Mouse (Mus musculus) heart, adult 2 months (tissue): ENCODE results near the gene Rabepk. TPM values are rescaled to one million over a fixed set of nuclear protein-coding genes. Genes with fewer than 3 reads are reported as not detected.
"Not testable (repeated sequence)": the region's sequence is repeated elsewhere in the genome, so short reads cannot be mapped to it uniquely, and the experiment has no call there.

Experiments
- DNase-seq, 2 experiments: peaks; one replicate each; pipeline ENCODE4 v3.0.0; 2021
- H3K27ac ChIP-seq: fragments of 200-600 bp; 2 replicates; pipeline ENCODE4 v1.8.1; 2022
- H3K27me3 ChIP-seq: fragments of 200-500 bp; 2 replicates; pipeline ENCODE4 v1.6.1; 2012; ENCODE audit warnings: mild to moderate bottlenecking, low read length, inconsistent platforms, mixed read lengths; ENCODE audit not compliant: control insufficient read depth, insufficient read depth
- H3K36me3 ChIP-seq: fragments of 200-500 bp; 2 replicates; pipeline ENCODE4 v1.6.1; 2012; ENCODE audit warnings: low read length, inconsistent platforms; ENCODE audit not compliant: control insufficient read depth, insufficient read depth
- H3K4me1 ChIP-seq: fragments of 200-500 bp; 2 replicates; pipeline ENCODE4 v1.6.1; 2011; ENCODE audit warnings: low read length; ENCODE audit not compliant: control insufficient read depth, insufficient read depth
- H3K4me3 ChIP-seq: fragments of 200-600 bp; 2 replicates; pipeline ENCODE4 v1.8.1; 2022
- H3K79me2 ChIP-seq: fragments of 200-500 bp; replicated peaks from 2 replicates; pipeline ENCODE4 v1.6.1; 2012; ENCODE audit warnings: mild to moderate bottlenecking, inconsistent platforms, low read length, moderate library complexity, mixed read lengths; ENCODE audit not compliant: control insufficient read depth, insufficient read depth
- H3K9ac ChIP-seq: fragments of 200-500 bp; 2 replicates; pipeline ENCODE4 v1.6.1; 2012; ENCODE audit warnings: low read depth, mild to moderate bottlenecking, control low read depth, inconsistent platforms, low read length, mixed read lengths
- CTCF ChIP-seq: fragments of 200-600 bp; IDR thresholded peaks from 2 replicates; pipeline ENCODE4 v1.8.1; 2022; ENCODE audit warnings: antibody characterized with exemption, mild to moderate bottlenecking, moderate library complexity
- EP300 ChIP-seq: fragments of 200-500 bp; IDR thresholded peaks from 2 replicates; pipeline ENCODE4 v1.6.1; 2011; ENCODE audit warnings: low read depth, low read length, control low read depth; ENCODE audit not compliant: insufficient read depth
- POLR2A ChIP-seq: fragments of 200-500 bp; IDR thresholded peaks from 2 replicates; pipeline ENCODE4 v1.6.1; 2011; ENCODE audit warnings: mild to moderate bottlenecking, low read depth, low read length, control low read depth; ENCODE audit not compliant: insufficient read depth
- WGBS: fragments of 180-500 bp; shearing (Covaris S2); methylation state at CpG from one replicate; pipeline ENCODE4 v1.1.7; 2018; 5-methylcytosine and 5-hydroxymethylcytosine counted together
- intact Hi-C: fragments of 180-260 bp; cut with DNase I; formaldehyde crosslinking; loops from one replicate; pipeline ENCODE4 v1.15.1; 2025
- polyA plus RNA-seq: library from polyadenylated mRNA; depleted of rRNA; stranded (reverse); fragments of >200 nt; gene quantifications from 2 replicates; pipeline ENCODE4 v1.2.3, GENCODE M21; 2012
- total RNA-seq, 2 experiments: library from RNA; stranded (reverse); gene quantifications; 2 replicates each; pipeline ENCODE4 v1.2.3; 2021

The Rabepk gene
- total and polyA plus RNA-seq, 3 experiments = 12.1 to 19.3 (median 13.3) TPM

DNA sequence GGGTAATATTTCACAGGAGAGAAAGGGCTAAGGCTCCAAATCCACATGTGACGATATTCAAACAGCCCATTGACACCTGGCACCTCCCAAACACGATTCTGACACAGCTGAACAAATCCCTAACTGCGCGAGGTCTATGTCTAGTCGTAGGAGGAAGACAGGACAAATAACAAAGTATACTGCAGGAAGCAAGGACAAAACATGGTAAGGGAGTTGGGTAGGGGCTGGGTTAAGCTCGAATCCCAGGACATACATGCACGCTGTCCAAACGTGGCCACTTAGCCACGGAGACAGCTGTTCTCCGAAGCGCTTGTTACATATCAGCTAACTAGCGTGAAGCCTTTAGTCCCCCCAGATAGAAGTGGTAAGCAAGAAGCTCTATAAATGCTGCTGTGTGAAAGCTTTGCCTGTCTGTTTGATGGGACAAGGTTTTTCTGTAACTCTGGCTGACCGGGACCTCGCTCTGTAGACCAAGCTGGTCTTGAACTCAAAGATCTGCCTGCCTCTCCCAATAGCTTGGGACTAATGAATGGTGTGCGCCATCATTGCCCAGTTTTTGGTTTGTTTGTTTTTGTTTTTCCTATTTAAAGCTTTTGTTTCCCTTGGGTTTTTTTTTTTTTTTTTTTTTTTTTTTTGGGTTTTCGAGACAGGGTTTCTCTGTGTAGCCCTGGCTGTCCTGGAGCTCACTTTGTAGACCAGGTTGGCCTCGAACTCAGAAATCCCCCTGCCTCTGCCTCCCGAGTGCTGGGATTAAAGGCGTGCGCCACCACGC is 26.9 kb upstream of the Rabepk start:
- H3K27me3 ChIP-seq = no peaks in the 10 kb centered on the region
- peaks cover 9% of the 10 kb centered on the region for H3K4me1 ChIP-seq
- DNase-seq = peak in 1 of 2 experiments; percentile 28
- intact Hi-C loops = loop anchor here (1.0 to 2.0 kb wide), 2 partner anchors 24 to 44 kb away; no protein-coding TSS in a partner anchor
- peak overlapping the region; percentile 84 for H3K27ac ChIP-seq
- 35% methylated on average over 20 of the region's 21 CpGs for WGBS
- TF ChIP-seq EP300 = no peak
- no peak for TF ChIP-seq CTCF
- no peak for TF ChIP-seq POLR2A
- peak overlapping the region; percentile 90 for H3K4me3 ChIP-seq
- 0 out of 2 replicates have a peak, but pooled peaks cover 1% of the 10 kb centered on the region for H3K79me2 ChIP-seq
- H3K9ac ChIP-seq = no peak overlapping the region
- H3K36me3 ChIP-seq = peaks cover 12% of the 10 kb centered on the region

DNA sequence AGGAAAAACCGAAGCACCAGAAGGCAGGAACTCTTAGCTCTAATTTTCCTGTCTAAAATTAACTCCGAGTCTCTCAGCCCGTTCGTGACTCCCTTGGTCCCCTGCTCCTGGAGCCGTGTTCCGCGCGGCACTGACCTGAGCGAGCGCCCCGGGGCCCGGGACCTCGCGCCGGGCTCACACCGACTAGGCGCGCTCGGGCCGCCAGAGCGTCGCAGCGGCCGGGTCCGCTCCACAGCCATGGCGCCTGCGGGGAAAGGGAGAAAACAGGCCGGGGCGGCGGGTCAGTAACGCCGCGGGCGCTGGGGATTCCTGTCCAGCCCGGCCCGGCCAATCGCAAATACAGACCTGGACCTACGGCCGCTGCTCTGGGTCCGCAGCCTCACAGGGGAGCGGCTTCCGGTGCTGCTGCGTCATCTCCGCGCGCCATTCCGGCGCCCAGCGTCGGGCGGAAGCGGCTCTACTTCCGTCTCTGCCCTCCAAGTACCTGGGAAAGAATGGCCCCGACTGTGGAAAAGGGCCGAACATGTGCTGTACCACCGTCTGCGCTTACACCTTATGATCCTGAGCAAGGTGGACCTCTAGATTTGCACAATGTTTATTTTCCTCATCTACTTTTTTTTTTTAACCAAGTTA is 26.2 kb upstream of the Rabepk start, which contains the start of gene Fbxw2:
Fbxw2 (minus strand) TSS at position 485 of the 633 bp plus-strand sequence.
- peak; percentile 94 to 95 for DNase-seq
- Histone ChIP-seq H3K4me1 (peaks cover 9% of the 10 kb centered on the region), H3K36me3 (peaks cover 12% of the 10 kb centered on the region), H3K79me2 (0 out of 2 replicates have a peak, but pooled peaks cover 1% of the 10 kb centered on the region), H3K9ac (peak within 1 kb of the TSS; percentile 92), H3K4me3 (peak within 1 kb of the TSS; percentile 90), H3K27me3 (no peaks in the 10 kb centered on the region), H3K27ac (peak within 1 kb of the TSS; percentile 84)
- TF ChIP-seq EP300 (0 out of 2 replicates have a peak, but pooled peaks have one; percentile 51), CTCF (no peak), POLR2A (peak; percentile 86)
- intact Hi-C loops = loop anchor here (1.0 to 2.0 kb wide), 2 partner anchors 24 to 45 kb away; no protein-coding TSS in a partner anchor
- WGBS = 0% methylated on average over 57 of the region's 57 CpGs

DNA sequence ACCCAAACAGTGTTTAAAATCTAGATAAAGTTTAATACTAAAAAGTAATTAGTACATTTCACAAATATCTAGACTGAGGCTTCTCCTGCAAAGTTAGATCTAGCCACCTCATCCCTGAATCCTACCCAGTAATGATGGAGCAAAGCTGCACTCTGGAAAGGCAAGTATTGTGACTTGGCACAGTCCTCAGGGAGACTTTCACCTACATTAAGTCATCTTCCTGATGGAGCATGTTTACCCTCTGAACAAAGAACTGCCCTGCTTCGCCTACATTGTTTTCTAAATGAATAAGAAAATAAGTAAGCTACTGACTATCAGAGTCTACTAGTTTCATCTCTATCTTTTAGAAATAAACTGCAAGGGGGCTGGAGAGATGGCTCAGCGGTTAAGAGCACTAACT is 18.8 kb upstream of the Rabepk start:
- Histone ChIP-seq H3K9ac (no peak overlapping the region), H3K79me2 (no peaks in the 10 kb centered on the region), H3K27ac (no peak overlapping the region), H3K36me3 (peaks cover 14% of the 10 kb centered on the region), H3K4me3 (no peak overlapping the region), H3K27me3 (no peaks in the 10 kb centered on the region), H3K4me1 (no peaks in the 10 kb centered on the region; the same call in 1 of the 2 replicates)
- WGBS = 78% methylated on average over 2 of the region's 2 CpGs
- TF ChIP-seq EP300 (no peak), POLR2A (no peak), CTCF (no peak)
- intact Hi-C loops = no loop called here
- no peak for DNase-seq

DNA sequence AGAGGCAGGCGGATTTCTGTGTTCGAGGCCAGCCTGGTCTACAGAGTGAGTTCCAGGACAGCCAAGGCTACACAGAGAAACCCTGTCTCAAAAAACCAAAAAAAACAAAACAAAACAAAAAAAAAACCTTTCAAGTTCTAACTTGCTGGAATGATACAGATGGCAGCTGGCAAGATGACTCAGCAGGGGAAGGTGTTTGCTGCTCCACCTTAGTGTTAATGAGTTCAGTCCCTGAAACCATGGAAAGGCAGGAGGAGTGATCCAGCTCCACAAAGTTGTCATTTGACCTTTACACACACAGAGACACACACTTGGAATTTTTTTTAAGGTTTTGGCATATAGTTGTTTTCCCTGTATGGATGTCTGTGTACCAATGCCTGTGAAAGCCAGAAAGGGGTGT is 16.2 kb upstream of the Rabepk start:
- H3K27me3 ChIP-seq, H3K27ac ChIP-seq, DNase-seq, H3K4me1 ChIP-seq, intact Hi-C loops, H3K9ac ChIP-seq, H3K4me3 ChIP-seq, H3K79me2 ChIP-seq: not testable (repeated sequence)
- WGBS = 91% methylated on average over 2 of the region's 2 CpGs
- peaks cover 17% of the 10 kb centered on the region for H3K36me3 ChIP-seq

DNA sequence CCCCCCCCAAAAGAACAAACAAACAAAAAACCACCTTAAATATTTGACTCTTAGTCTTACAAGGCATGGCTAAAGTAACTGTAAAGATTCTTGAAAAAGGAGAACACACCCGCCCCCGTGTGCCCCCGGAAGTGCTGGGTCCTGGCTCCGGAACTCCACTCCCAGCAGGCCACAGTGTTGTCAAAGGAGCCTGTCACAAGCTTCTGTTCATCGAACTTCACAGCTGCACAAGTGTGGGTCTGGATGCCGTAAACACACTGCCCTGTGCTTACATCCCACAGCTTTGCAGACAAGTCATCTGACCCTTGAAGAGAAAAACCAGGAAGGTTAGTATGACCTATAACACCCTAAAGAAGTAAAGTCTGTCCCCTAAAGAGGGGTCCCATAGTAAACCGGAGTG is 13.0 kb upstream of the Rabepk start:
- intact Hi-C loops = no loop called here
- peaks cover 3% of the 10 kb centered on the region; the same call in 1 of the 2 replicates for H3K79me2 ChIP-seq
- 62% methylated on average over 7 of the region's 7 CpGs for WGBS
- no peaks in the 10 kb centered on the region for H3K27me3 ChIP-seq
- H3K4me1 ChIP-seq = no peaks in the 10 kb centered on the region; the same call in 1 of the 2 replicates
- DNase-seq = no peak
- no peak overlapping the region for H3K9ac ChIP-seq
- H3K27ac ChIP-seq = no peak overlapping the region
- no peak overlapping the region for H3K4me3 ChIP-seq
- peaks cover 30% of the 10 kb centered on the region for H3K36me3 ChIP-seq
- TF ChIP-seq CTCF (no peak), POLR2A (no peak), EP300 (no peak)

DNA sequence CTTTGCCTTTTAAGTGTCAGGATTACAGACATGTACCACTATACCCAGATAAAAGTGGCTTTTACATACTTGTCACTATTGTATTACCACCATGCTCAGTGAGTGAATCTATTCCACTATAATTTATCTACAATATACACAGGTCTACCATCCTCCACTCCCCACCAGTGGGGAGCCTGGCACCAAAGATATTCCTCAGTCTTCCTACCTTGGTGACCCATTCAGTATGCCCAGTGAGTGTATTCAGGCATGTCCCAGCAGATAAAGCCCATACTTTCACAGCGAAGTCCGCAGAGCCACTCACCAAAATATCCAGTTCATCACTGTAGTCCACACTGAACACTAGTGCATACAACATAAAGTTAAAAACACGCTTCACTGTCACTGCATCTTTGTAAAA is 11.1 kb upstream of the Rabepk start:
- Histone ChIP-seq H3K27ac (no peak overlapping the region), H3K4me1 (peaks cover under 1% of the 10 kb centered on the region; the same call in 1 of the 2 replicates), H3K79me2 (peaks cover 5% of the 10 kb centered on the region; the same call in 1 of the 2 replicates), H3K36me3 (peaks cover 48% of the 10 kb centered on the region), H3K27me3 (no peaks in the 10 kb centered on the region), H3K4me3 (no peak overlapping the region), H3K9ac (no peak overlapping the region)
- WGBS = 84% methylated on average over 3 of the region's 3 CpGs
- no peak for DNase-seq
- intact Hi-C loops = no loop called here
- TF ChIP-seq EP300 = no peak
- no peak for TF ChIP-seq CTCF
- no peak for TF ChIP-seq POLR2A
